Mouse (Mus musculus): ENCODE data around the gene Fga. TPM values are rescaled to one million over a fixed set of nuclear protein-coding genes. Genes with fewer than 3 reads are reported as not detected.
A peak's percentile ranks its signal among the peaks of the same experiment; 100 is the strongest.

The Fga gene
- polyA plus RNA-seq (2016; fragmentation: Nextera tagmentation; extraction: Ambion mirVana): 0.58 TPM in 1 of 2 replicates, not detected in the other

DNA sequence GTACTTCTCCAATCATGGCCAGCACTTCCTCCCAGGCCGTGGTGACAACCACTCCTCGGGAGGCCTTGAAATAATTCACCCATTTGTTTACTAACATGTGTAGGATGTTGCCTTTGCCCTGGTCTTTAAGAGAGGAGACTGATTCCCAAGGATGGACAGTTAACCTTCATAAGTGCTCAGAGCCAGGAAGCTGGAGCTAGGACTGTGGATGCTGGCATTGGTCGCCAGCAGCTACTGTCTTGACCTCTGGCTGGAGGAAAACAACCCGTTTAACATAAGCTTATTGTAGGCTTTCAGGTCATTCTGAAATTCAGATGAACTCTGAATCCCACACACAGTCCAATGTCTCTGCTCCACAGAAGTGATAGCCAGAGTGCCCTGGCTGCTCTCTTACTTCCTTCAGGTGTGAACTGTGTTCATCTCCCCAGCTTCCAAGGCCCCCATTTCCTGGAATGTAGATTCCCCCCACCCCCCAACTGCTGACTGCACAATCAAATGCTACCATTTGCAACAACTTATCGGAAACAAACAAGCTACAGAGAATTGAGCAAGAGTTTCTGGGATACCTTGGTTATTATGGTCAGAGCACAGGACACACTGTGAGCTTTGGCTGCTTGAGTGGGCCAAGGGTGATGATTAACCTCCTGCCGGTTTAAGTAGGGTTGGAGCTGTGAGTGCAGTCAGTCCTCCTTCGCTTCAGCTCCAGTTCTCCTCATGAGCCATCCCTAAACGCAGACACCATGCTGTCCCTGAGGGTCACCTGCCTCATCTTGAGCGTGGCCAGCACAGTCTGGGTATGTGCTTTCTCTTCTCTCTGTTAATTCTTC is at the start of gene Fga:
Gene Fga, plus strand, starts transcription at position 602 of the 827 bp plus-strand sequence.
- no peaks in the 10 kb centered on the region for H3K36me3 ChIP-seq
- H3K27me3 ChIP-seq: no peaks in the 10 kb centered on the region
- H3K4me2 ChIP-seq (replicated peaks): no peak within 1 kb of the TSS
- ATAC-seq (ENCODE audit: low FRiP score, low read depth): no peak
- 81% methylated on average over 9 of the region's 9 CpGs for WGBS
- no peak within 1 kb of the TSS for H3K9ac ChIP-seq (replicated peaks)
- no peak within 1 kb of the TSS for H3K4me3 ChIP-seq
- no peaks in the 10 kb centered on the region for H3K4me1 ChIP-seq
- no peaks in the 10 kb centered on the region for H3K9me3 ChIP-seq
- H3K27ac ChIP-seq (replicated peaks): no peak within 1 kb of the TSS

DNA sequence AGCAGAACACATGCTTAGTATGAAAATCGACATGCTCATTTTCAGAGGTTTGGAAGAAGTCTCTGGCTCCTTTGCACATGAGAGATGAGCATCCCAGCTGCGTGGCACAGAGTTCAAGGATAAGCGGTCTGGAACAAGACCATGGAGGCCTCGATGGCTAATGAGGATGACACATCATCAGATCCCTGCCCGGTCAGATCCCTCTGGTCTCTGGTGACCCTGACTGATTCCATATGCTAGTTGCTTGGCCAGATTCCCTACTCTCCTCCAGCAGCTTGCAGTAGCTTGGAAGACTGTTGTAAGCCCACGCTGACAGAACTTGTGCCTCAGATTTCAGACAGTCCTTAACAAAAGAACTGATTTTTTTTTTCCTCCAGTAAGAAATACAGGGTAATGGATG is 45.1 kb upstream of the Fga start:
- H3K27me3 ChIP-seq: no peaks in the 10 kb centered on the region
- no peaks in the 10 kb centered on the region for H3K36me3 ChIP-seq
- H3K4me3 ChIP-seq: no peak overlapping the region
- H3K9ac ChIP-seq (replicated peaks): no peak overlapping the region
- H3K4me2 ChIP-seq (replicated peaks): no peak overlapping the region
- no peaks in the 10 kb centered on the region for H3K4me1 ChIP-seq
- WGBS: 83% methylated on average over 6 of the region's 6 CpGs
- no peak for ATAC-seq (ENCODE audit: low FRiP score, low read depth)
- H3K27ac ChIP-seq (replicated peaks): no peak overlapping the region
- H3K9me3 ChIP-seq: no peaks in the 10 kb centered on the region

GRCm38 (mm10) chr3:82981861-82982260 is 44.0 kb upstream of the Fga start:
- H3K27me3 ChIP-seq: no peaks in the 10 kb centered on the region
- H3K27ac ChIP-seq (replicated peaks): no peak overlapping the region
- ATAC-seq (ENCODE audit: low FRiP score, low read depth): no peak
- H3K4me3 ChIP-seq: no peak overlapping the region
- no peak overlapping the region for H3K4me2 ChIP-seq (replicated peaks)
- H3K36me3 ChIP-seq: no peaks in the 10 kb centered on the region
- 77% methylated on average over 8 of the region's 8 CpGs for WGBS
- no peaks in the 10 kb centered on the region for H3K4me1 ChIP-seq
- H3K9me3 ChIP-seq: no peaks in the 10 kb centered on the region
- H3K9ac ChIP-seq (replicated peaks): no peak overlapping the region

DNA sequence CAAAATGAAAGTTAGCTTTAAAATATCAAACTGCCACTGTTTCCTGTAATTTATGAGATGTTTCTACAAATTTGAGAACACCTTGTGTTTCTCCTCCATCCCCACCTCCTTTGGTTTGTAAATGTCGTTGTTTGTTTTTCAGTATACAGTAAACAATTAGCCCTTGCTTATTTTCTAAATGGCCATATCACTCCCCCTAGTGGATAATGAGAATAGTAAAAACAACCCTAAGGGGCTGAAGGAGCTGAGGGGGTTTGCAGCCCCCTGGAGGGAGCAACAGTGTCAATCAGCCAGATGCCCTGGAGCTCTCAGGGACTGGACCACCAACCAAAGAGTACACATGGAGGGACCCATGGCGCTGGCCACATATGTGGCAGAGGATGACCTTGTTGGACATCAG is 41.0 kb upstream of the Fga start:
- no peak overlapping the region for H3K9ac ChIP-seq (replicated peaks)
- no peaks in the 10 kb centered on the region for H3K9me3 ChIP-seq
- no peak overlapping the region for H3K27ac ChIP-seq (replicated peaks)
- no peak for ATAC-seq (ENCODE audit: low FRiP score, low read depth)
- no peaks in the 10 kb centered on the region for H3K27me3 ChIP-seq
- no peak overlapping the region for H3K4me2 ChIP-seq (replicated peaks)
- no peaks in the 10 kb centered on the region for H3K36me3 ChIP-seq
- no peaks in the 10 kb centered on the region for H3K4me1 ChIP-seq
- no peak overlapping the region for H3K4me3 ChIP-seq
- WGBS: 75% methylated on average over 2 of the region's 2 CpGs

- Histone ChIP-seq H3K9me3 (no peaks in the 10 kb centered on the region), H3K36me3 (no peaks in the 10 kb centered on the region), H3K27me3 (peaks cover 21% of the 10 kb centered on the region), H3K4me2 (replicated peaks) (no peak overlapping the region), H3K4me1 (peaks cover 6% of the 10 kb centered on the region; the same call in 1 of the 2 replicates), H3K9ac (replicated peaks) (no peak overlapping the region), H3K4me3 (no peak overlapping the region), H3K27ac (replicated peaks) (no peak overlapping the region)
- ATAC-seq (ENCODE audit: low FRiP score, low read depth): no peak
- WGBS: 86% methylated on average over 12 of the region's 12 CpGs
Observed at GRCm38 (mm10) chr3:82991963-82992362, 33.9 kb upstream of the Fga start.

DNA sequence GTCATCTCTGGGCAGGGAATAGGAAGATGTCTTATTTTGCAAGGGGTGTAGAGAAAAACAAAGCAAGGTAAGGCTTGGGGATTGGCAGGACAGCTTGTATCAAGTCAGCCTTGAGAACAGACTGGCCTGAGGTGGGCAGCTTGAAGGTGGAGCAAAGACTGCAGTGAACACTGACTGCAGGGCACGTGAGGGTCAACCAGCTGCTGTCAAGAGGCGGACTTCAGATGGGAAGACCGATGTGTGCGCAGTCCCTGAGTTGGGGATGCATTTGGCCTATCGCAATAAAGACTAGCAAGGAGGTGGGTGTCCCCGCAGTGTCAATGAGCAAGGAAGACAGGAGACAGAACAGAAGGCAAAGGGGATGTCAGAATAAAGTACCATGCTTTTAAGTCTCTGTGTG is 32.9 kb upstream of the Fga start:
- 90% methylated on average over 6 of the region's 6 CpGs for WGBS
- Histone ChIP-seq H3K4me3 (no peak overlapping the region), H3K9me3 (no peaks in the 10 kb centered on the region), H3K27ac (replicated peaks) (no peak overlapping the region), H3K9ac (replicated peaks) (no peak overlapping the region), H3K36me3 (no peaks in the 10 kb centered on the region), H3K27me3 (peaks cover 24% of the 10 kb centered on the region), H3K4me1 (peaks cover 6% of the 10 kb centered on the region; the same call in 1 of the 2 replicates), H3K4me2 (replicated peaks) (no peak overlapping the region)
- no peak for ATAC-seq (ENCODE audit: low FRiP score, low read depth)

GRCm38 (mm10) chr3:82995368-82995767 is 30.5 kb upstream of the Fga start:
- H3K4me3 ChIP-seq: peak overlapping the region; percentile 26
- no peaks in the 10 kb centered on the region for H3K9me3 ChIP-seq
- H3K4me1 ChIP-seq: peaks cover 11% of the 10 kb centered on the region; the same call in 1 of the 2 replicates
- no peaks in the 10 kb centered on the region for H3K36me3 ChIP-seq
- peaks cover 24% of the 10 kb centered on the region for H3K27me3 ChIP-seq
- peak overlapping the region; percentile 49 for H3K4me2 ChIP-seq (replicated peaks)
- peak; percentile 70 for ATAC-seq (ENCODE audit: low FRiP score, low read depth)
- H3K9ac ChIP-seq (replicated peaks): 0 out of 2 replicates have a peak overlapping the region, but pooled peaks have one; percentile 12
- 3% methylated on average over 24 of the region's 24 CpGs for WGBS
- no peak overlapping the region for H3K27ac ChIP-seq (replicated peaks)

DNA sequence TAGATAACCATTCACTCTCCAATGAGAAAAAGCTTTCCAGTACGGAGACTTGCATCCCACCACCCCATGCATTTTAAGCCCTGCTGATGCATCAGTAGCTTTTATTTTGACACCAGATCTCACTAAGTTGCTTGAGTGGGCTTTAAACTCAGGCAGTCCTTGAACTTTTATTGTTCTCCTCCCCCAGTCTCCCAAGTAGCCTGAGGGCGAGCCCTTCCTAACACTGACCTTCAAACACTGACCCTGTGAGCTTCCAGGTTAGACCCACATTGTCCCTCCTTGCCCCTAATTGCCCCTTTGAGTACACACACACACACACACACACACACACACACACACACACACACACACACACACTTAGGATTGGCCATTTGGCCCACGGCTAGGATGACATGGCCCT is 29.2 kb upstream of the Fga start:
- Histone ChIP-seq H3K36me3 (no peaks in the 10 kb centered on the region), H3K4me1 (peaks cover 11% of the 10 kb centered on the region; the same call in 1 of the 2 replicates)
- no peak for ATAC-seq (ENCODE audit: low FRiP score, low read depth)

DNA sequence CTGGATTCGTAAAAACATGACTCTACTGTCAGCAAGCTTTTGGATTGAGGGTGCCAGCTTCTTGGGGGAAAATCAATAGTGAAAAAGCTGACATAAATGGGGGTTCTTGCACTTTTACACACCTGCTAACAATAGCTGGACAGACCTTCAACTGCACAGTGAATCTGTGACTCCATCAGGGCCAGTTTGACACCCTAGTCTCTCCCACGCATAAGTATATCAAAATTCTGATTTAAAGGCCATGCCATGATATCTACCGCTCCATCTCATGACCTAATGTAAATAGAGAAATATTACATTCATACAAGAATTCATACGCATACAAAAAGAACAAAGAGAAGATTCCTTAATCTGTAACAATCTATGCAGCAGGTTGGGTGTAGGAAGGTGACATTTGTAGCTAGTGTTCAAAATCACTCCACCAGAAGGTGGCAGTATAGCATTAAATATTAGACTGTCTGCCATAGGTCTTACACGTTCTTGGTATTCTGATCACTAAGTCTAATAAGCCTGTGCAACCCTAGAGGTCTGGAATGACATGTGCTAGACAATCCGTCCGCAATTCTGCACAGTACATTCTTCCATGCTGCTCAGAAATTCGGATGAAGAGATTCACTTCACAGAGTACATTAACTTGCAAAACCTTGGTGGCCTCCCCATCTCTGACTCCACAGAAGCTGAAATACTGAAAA is 27.0 kb upstream of the Fga start:
- Histone ChIP-seq H3K27ac (replicated peaks) (no peak overlapping the region), H3K4me2 (replicated peaks) (no peak overlapping the region), H3K9me3 (no peaks in the 10 kb centered on the region), H3K4me3 (no peak overlapping the region), H3K36me3 (no peaks in the 10 kb centered on the region), H3K27me3 (peaks cover 24% of the 10 kb centered on the region), H3K9ac (replicated peaks) (no peak overlapping the region), H3K4me1 (peaks cover 11% of the 10 kb centered on the region; the same call in 1 of the 2 replicates)
- ATAC-seq (ENCODE audit: low FRiP score, low read depth): peak; percentile 86
- WGBS: 32% methylated on average over 8 of the region's 8 CpGs

More for the DNA sequence above, 29.2 kb upstream of the Fga start:
- Histone ChIP-seq H3K27me3 (peaks cover 24% of the 10 kb centered on the region), H3K4me3 (no peak overlapping the region), H3K4me2 (replicated peaks) (no peak overlapping the region), H3K27ac (replicated peaks) (no peak overlapping the region), H3K9me3 (no peaks in the 10 kb centered on the region), H3K9ac (replicated peaks) (no peak overlapping the region)
- 83% methylated on average over 3 of the region's 3 CpGs for WGBS

DNA sequence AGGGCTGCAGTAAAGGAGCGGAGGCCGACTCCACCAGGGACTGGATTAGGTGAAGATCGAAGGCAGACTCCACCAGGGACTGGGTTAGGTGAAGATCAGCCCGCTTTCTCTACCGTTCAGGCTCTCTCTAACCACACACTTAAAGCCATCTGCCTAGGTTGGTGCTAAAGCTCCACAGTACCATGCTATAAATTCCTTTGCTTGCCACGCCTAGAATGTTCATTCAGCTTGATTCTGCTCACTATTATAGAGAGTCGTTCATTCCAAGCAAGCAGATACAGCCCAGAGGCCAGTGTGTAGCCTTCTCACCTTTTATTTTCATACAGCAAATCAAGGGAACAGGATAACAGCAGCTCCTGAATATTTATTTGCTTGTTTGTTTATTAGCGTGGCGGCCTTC is 25.9 kb upstream of the Fga start:
- H3K9me3 ChIP-seq: no peaks in the 10 kb centered on the region
- no peak overlapping the region for H3K4me3 ChIP-seq
- H3K9ac ChIP-seq (replicated peaks): no peak overlapping the region
- ATAC-seq (ENCODE audit: low FRiP score, low read depth): no peak
- WGBS: 84% methylated on average over 9 of the region's 9 CpGs
- H3K27me3 ChIP-seq: peaks cover 19% of the 10 kb centered on the region
- no peak overlapping the region for H3K27ac ChIP-seq (replicated peaks)
- H3K4me2 ChIP-seq (replicated peaks): no peak overlapping the region
- no peaks in the 10 kb centered on the region for H3K36me3 ChIP-seq
- H3K4me1 ChIP-seq: peaks cover 11% of the 10 kb centered on the region; the same call in 1 of the 2 replicates

DNA sequence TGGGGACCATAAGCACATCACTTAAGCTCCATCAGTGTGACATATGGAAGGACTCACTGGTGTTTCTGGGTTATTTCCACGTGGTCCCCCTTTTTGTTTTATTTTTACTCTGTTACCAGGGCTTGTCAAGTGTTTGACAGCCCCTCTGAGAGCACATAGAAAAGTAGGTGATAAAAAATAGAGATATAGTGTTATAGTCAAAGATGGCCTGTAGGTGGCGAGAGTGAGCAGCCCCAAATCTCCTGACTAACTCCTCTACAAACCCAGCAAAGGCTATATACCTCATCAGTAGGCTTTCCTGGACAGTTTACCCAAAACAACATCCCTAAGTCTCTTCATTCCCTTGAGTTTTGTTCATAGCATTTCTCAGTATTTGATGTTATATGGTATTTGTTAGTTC is 23.7 kb upstream of the Fga start:
- H3K4me3 ChIP-seq: no peak overlapping the region
- ATAC-seq (ENCODE audit: low FRiP score, low read depth): no peak
- 0 out of 2 replicates have a peak, but pooled peaks cover under 1% of the 10 kb centered on the region for H3K27me3 ChIP-seq
- H3K9ac ChIP-seq (replicated peaks): no peak overlapping the region
- no peaks in the 10 kb centered on the region for H3K9me3 ChIP-seq
- no peak overlapping the region for H3K27ac ChIP-seq (replicated peaks)
- H3K4me2 ChIP-seq (replicated peaks): no peak overlapping the region
- WGBS: 0% methylated on average over 2 of the region's 2 CpGs
- peaks cover 4% of the 10 kb centered on the region; the same call in 1 of the 2 replicates for H3K4me1 ChIP-seq
- H3K36me3 ChIP-seq: no peaks in the 10 kb centered on the region

- 89% methylated on average over 8 of the region's 8 CpGs for WGBS
Observed at GRCm38 (mm10) chr3:83003068-83003467, 22.8 kb upstream of the Fga start.

More at GRCm38 (mm10) chr3:83003068-83003467, 22.8 kb upstream of the Fga start:
- Histone ChIP-seq H3K9ac (replicated peaks) (no peak overlapping the region), H3K4me2 (replicated peaks) (no peak overlapping the region), H3K36me3 (no peaks in the 10 kb centered on the region), H3K9me3 (no peaks in the 10 kb centered on the region), H3K27ac (replicated peaks) (no peak overlapping the region), H3K4me3 (no peak overlapping the region), H3K4me1 (peaks cover 4% of the 10 kb centered on the region; the same call in 1 of the 2 replicates), H3K27me3 (no peaks in the 10 kb centered on the region)
- ATAC-seq (ENCODE audit: low FRiP score, low read depth): no peak
